Mouse (Mus musculus): ENCODE results near the gene Fiz1.

Fiz1 gene

DNA sequence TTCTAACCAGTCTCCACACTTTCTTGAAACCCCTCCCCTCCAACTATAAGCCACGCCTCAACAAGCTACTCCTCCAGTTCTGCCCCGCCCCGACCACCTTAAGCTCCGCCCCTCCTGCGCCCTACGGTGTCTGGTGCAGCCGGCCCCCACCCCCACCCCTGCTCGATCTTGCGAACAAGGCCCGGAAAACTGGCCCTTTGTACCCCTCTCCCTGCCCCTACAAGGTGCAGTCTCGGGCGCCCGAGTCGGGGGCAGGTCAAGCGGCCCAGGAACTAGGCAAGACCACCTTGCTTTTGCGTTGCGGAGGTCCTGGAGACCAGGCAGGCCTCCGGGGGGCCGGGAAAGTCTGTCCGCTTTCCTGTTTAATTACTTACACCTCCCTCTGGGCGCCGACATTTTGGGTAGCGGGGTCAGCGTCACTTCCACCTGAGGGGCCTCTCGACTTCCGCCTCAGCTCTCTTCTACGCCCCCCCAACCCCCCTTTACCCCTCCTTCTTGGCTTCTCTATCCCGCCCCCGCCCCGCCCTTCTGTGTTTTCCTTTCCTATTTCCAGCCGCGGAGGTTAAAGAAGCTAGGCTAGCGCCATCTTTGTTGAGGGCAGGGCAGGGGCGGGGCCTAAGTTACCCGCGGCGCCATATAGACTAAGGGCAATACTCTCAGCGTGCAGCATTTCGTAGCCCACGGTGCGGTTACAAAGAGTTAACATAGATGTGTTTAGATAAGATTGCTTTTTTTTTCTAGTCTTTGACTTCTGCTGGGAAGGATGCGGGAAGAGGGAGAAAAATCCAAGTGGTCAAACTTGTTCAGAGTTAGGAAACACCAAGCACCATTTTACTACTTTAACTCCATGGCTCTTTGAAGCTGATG, at the start of gene Fiz1, which contains the start of gene Zfp524:
TSS of gene Fiz1 (minus strand) at position 447 of the 867 bp plus-strand sequence.
TSS of gene Zfp524 (plus strand) at position 165 of the 867 bp plus-strand sequence.
- peak; percentile 95 to 96 for DNase-seq (ENCODE audit: low spot score in 2 of 2)

DNA sequence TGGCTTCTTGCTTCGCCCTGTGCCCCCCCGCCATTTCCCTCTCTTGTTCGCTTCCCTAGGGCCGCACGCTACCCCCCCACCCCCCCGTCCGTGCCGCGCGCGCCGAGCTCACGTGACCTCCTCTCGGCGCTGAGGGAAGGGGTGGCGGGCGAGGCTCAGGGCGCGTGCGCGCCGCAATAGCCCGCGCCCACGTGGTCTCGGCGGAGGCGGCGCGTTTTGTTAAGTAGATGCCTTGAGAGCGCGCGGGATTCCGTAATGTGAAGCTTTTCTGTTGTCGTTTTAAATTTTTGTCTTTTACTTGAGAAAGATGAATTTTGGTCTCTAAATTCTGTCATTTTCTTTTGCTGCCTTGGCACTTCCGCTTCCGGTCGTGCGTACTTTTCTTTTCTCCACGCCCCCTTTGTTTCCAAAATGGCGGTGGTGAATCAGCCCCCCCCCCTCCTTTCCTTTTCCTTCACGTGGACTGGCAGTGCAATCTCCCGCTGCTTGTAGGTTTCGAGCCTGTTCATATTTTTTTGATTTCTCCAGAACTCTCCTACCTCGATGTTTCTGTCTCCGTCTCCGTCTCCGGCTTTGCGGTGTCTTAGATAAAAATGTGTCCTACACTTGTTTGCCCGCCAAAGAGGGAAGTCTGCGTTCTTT, 48.0 kb upstream of the Fiz1 start:
- peak; percentile 73 to 79 for DNase-seq (ENCODE audit: low spot score in 2 of 2)

DNA sequence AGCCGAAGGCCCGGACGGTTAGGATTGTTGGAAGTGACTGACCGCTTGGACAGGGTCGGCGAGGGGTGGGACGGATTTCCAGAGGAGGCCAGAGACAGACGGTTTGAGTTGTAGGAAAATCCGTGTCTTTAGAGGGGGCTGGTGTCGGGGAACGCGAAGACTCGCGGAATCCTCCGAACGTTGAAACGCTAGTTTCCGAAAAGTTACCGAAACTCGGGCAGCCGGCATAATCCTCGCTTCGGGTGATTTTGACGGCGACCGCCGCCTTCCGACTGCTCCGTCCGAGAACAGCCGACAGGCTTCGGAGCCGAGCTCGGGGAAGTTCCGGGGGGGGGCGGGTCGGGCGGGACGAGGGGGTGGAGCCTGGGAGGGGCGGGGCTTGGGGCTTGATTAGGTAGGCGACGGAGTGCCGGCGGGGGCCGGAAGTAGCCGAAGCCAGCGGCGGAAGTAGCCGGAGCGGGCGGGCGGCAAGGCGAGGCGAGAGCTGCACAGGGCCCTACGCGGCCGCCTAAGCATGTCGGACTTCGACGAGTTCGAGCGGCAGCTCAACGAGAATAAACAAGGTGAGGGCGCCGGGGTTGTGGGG, 47.4 kb upstream of the Fiz1 start, which contains the start of gene U2af2:
TSS of gene U2af2 (plus strand) at position 370 of the 586 bp plus-strand sequence.
- DNase-seq (ENCODE audit: low spot score in 2 of 2): peak; percentile 92 to 95

DNA sequence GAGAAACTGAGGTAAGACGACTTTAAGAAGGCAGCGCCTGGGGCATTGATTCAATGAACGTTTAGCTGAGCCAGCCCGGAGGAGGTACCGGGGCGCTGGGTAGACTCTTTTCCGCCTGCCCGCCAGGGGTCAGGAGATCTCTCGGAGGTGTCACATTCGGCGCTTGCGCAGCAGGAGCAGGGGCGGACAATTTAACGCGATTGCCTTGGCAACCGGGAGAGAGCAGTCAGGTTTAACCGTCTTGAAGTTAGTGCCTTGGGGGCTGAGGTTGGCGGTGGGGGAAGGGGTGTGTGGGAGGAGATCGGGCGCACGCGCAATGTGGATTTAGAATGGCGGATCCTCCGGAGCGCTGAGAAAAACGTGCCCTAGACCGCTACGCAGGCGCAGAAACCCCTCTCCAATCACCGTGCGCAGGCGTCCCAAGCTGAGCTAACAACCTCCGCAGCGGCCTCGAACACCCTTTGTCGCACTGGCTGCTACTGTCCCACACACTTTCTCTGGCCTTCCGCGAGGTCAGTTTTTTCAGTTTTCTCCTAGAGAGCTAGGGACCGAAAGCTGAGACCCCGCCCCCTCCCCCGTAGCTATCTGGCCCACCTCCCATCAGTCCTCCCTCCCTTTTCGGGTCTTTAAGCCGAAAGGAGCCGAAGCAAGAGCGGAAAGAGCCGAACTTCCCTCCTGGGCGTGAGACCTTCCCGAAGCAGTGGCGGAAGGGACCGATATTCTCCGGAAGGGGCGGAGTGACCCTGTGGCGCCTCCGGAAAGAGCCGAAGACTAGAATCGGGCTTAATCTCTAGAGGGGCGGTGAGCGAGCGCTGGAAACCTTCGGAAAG, 46.7 kb upstream of the Fiz1 start:
- peak; percentile 98 for DNase-seq (ENCODE audit: low spot score in 2 of 2)

DNA sequence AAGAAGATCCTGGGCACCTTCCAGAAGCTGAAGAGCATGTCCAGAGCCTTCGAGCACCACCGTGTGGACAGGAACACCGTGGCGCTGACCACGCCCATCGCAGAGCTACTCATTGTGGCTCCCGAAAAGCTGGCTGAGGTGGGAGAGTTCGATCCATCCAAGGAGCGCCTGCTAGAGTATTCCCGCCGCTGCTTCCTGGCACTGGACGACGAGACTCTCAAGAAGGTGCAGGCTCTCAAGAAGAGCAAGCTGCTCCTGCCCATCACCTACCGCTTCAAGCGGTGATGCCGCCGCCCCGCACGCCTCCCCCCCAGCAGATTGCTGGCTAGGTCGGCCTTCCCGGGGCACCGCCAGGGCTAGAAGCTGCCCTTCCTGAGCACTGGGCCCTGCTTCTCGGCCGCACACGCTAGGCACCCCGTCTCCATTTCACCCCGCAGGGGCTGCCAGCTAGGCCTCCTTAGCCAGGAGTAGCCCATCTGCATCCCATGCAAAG, 45.8 kb upstream of the Fiz1 start:
- DNase-seq (ENCODE audit: low spot score in 2 of 2): peak; percentile 64 to 65

DNA sequence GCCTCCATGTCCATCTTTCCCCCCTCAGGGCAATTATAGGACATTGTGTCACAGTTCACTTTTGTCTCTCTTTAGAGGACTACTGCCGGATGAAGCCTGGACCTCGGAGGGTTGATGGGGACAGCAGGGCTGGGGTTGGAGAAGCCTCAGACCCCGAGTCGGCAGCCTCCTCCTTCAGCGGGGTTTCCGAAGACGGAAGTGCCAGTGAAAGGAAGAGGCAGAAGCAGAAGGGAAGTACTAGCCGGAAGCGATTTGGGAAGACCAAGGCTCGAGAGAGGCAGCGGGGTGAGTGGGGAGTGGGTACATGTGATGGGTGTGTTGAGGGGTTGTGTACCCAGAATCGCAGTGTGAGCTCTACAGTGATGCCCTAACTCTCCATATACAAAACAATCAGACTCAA, 44.9 kb upstream of the Fiz1 start:
- DNase-seq (ENCODE audit: low spot score in 2 of 2): no peak

DNA sequence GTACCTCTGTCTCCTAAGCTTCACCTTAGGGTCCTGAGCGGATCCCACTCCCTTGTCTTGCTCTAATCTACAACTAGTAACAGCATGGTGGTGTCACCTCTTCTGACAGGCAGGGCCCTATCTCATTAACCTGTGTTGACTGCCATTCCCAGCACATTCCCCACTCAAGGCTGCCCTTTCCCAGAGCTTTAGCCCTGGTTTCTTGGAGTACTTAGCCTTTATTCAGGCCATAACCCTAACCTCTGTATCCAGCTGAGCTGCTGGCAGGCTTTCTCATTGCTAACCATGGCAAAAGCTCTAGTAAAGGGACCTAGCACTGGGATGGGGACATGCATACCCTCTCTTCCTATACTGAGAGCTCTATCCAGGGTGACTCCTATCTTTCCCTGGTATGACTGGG, 44.1 kb upstream of the Fiz1 start:
- DNase-seq (ENCODE audit: low spot score in 2 of 2): no peak

DNA sequence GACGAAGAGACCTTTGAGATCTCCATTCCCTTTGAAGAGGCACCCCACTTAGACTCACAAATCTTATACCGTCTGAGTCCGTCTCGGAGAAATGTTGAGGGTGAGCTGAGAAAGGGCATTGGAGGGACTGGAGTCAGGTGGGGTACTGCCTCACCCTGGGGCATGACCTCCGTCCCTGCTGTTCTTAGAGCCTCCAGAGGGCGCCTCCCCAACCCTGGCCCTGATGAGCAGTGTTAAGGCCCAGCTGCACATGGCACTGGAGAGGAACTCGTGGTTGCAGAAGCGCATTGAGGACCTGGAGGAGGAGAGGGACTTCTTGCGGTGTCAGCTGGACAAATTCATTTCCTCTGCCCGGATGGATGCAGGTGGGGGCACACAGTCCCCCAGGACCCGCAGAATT, 43.3 kb upstream of the Fiz1 start:
- peak in 1 of 2 experiments; percentile 29 for DNase-seq (ENCODE audit: low spot score in 2 of 2)

DNA sequence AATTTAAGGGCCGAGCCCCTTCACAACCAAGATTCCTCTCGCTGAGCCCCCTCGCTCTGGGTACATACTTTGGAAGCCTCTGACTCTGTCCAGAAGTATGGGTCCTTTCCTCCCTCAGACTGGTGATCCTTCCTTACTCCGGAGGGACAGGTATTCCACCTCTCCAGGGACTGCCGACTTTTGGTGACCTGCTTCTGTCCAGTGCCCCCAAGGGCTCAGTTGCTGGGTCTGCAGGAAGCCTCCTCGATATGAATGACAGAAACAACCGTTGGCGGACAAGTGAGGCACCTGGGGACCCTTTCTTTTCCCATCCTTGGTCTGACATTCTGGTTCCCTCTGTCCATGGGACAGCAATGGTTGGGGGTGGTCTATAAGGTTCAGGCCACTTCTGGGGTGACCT, 42.9 kb upstream of the Fiz1 start:
- DNase-seq (ENCODE audit: low spot score in 2 of 2): no peak

DNA sequence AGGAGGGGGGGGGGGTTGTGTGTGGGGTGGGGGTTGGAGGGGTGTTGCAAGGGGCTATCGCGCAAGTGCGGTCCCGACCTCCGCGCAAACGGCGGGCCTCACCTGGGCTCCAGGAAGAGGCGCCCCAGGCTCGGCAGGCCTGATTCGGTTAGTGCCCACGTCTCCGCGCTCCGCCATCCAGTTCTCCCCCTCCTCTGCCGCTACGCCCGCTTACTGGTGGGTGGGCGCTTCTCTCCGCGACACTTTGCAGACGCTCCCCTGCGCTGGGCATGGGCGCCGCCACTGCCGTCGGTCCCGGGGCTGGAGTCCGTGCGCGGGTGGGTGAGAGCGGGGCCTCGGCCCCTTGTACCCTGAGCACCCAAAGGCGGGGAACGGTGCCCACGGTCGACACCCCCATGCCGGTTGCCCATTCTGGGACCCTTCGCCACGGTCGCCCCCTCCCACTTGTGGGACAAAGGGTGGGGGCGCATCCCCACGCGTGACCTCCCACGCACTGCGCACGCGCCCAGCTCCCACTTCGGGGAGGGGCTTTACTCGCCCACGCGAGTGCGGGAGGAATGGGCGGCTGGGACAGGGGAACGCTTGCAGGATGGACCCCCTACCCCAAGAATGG, 42.3 kb upstream of the Fiz1 start:
- no peak for DNase-seq (ENCODE audit: low spot score in 2 of 2)

DNA sequence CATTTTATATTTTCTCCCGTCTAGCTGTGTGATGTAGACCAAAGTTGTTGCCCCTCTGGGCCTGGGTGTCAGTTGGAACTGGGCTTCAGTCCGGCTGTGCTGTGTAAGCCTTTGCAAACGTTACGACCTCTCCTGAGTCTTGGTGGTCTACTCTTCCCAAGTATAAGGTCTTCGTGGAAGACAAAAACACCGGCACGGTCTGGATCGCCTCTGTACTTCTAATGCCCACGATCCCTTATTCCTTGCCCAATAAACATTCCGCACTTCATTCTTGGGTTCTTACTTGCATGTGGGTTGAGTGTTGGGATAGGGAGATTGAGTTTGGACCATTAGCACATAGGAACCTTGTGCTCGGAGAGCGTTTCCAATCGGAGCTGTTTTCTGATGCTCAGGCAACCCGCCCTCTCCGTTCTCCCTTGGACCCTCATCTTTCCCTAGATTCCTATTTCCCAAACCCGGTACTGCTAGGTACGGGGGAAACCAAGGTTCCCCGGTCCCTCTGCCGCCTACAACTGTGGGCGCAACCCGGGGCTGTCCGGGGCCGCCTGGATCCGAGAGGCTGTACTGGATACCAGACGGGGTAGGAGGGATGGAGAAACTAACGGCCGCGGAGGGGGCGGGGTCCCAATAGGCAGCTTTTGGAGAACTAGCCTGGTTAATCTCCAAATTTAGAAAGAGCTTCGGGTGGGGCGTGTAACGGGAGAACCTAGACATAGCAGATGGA, 39.1 kb upstream of the Fiz1 start:
- DNase-seq (ENCODE audit: low spot score in 2 of 2): no peak

DNA sequence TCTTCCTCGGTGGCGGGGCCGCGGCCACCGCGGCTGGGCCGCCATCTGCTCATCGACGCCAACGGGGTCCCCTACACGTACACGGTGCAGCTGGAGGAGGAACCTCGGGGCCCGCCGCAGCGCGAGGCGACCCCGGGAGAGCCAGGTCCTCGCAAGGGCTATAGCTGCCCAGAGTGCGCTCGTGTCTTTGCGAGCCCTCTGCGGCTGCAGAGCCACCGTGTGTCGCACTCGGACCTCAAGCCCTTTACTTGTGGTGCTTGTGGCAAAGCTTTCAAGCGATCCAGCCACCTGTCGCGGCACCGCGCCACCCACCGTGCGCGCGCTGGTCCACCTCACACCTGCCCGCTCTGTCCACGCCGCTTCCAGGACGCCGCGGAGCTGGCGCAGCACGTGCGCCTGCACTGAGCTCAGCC, 38.4 kb upstream of the Fiz1 start:
- DNase-seq (ENCODE audit: low spot score in 2 of 2): no peak

DNA sequence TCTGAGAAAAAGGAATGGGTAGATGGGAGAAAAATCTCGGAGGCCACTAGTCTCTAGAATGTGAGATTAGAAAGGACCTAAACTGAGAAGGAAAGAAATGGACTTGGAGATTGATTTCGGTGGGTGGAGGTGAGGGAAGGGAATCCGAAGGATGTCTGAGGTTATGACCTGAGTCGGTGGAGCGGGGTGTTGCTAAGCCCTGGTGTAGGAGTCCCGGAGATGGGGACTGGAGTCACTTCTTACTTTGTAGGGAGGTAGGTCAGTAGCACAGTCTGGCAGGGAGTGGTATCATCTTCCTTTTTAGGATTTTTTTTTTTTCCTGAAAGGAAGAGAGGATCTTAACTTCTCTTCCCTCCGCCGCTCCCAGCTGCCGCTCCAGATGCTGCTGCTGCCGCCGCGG, 37.9 kb upstream of the Fiz1 start:
- no peak for DNase-seq (ENCODE audit: low spot score in 2 of 2)

DNA sequence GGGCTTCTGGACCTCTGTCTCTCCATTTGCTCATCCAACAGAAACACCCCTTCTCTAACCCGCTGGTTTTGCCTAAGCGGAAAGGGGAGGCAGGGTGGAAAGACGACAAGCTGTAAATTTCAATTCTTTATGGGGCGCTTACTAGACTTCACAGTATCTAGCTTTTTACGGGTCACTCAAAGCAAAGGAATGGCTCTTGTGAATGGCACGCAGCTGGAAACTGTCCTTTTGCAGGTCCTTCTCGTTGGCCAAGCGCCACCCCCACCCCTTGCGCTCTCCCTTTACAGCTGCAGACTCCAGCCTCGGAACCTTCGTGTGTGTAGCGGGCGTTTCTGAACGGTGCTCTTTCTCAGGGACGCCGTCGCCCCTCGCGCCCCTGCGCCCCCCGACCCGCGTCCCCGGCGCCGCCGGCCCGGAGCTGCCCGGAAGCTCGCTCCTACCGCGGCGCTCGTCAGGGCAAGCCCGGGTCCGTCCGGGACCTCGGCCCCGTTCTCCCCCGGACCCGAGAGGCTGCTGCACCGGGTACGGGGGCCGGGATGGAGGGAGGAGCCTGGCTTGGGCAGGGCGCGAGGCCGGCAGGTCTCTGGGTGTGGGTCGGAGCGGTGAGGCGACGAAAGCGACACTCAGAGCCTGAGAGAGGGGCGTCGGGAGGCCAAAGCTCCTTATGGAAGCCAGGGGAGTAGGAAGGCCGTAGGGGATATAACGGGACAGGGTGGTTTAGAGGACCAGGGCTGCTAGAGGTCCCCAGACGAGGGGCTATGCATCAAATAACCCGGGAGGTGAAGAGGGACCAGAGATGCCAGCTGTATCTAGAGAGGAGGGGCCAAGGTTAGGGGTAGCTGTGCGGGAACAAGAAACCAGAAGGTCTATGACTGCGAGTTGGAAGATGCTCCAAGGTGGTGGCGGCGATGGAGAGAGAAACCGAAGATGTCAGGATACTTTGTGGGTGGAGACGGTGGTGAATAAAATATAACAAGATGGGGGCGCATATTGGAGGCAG, 37.0 kb upstream of the Fiz1 start, which contains the start of gene Zfp580:
TSS of gene Zfp580 (plus strand) at position 346 of the 1,000 bp plus-strand sequence.
- peak; percentile 44 to 66 for DNase-seq (ENCODE audit: low spot score in 2 of 2)

DNA sequence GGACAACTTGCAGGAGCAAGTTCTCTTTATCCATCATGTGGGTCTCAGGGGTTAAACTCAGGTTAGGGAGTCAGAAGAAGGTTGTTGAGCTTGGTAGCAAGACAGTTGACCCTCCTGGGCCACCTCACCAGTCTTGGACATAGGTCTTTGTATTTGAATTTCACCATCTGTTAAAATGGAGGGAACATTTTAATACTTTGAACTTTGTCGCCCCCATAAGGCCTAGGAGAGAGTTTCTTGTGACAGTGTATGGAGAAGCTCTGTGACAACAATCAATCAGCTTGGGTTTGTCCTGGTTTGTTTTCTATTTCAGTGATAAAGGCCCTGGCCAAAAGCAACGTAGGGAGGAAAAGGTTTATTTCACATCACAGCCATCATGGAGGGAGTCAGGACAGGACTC, 32.8 kb upstream of the Fiz1 start:
- DNase-seq (ENCODE audit: low spot score in 2 of 2): peak; percentile 31 to 49

DNA sequence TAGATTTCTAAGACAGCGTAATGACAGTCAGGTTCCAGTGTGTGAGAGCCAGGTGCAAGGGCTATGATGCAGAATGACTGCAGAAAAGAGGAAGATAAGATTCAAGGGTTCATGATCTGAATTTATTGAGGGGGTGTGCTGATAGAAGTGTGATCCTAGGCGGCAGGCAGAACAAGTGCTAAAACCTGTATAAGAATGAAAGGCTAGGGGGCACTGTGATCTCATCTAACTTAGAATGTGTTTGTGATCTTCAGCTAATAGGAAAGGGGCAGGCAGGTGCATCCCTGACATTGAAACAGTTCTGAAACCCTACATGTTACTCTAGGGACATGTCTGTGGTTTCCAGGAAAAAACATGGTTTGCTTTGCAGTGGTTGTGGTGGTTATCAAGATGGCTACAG, 31.6 kb upstream of the Fiz1 start:
- no peak for DNase-seq (ENCODE audit: low spot score in 2 of 2)

DNA sequence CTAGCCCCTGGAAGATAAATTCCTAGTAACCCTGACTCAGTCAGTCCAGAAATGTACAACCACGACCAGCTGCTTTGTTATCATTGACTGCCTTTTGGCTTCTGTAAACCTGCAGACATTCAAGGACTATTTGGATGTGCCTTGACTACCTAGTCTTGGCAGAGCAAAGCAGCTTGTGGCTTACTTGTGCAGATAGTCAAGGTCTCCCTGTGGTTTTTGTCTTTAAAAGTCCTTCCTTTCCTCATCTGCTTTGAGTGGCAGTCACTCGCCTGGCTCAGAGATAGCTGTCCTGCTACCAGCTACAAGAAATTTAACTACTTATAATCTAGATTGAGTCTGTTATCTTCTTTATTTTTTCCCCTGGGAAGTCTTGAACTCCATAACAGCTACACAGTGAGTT, 30.5 kb upstream of the Fiz1 start:
- no peak for DNase-seq (ENCODE audit: low spot score in 2 of 2)

DNA sequence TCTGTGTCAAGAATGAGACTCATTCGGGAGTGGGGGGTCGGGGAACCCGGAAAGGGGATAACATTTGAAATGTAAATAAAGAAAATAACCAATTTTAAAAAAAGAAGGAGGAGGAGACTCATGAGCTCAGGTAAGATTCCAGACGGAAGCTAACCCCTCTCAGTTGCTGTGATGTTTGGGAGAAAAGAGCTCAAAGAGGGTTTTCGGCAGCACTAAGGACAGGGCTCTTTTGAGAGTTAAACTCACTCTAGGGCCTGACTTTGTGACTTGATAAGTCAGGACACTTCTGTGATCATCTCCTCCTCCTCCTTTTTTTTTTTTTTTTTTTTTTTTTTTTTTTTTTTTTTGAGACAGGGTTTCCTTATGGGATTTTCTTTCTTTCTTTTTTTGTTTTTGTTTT, 24.4 kb upstream of the Fiz1 start:
- no peak for DNase-seq (ENCODE audit: low spot score in 2 of 2)

DNA sequence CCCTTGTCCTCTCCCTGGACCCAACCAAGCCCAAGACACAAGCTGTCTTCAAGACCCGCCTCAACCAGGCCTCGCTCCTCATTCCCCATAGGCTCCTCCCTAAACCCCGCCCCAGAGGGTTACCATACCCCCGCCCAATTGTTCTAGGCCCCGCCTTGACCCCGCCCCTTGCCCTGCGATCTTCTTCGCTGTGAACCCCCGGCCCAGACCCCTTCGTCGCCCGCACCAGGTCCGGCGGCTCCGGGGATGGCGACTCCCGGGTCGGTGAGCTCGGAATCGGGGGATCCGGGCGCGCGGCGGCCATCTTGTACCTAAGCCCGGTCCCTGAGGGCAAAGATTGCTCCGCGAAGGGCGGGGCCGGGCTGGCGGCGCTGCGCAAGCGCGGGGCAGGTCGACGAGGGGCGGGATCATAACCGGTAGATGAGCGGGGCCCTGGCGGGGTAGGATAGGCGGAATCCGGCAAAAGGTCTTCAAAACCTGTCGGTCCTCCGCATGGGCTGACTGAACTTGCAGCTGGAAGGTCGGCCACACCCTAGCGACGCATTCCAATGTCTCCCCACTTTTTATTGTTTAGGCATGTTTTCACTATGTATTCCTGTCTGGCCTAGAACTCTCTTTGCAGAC, 23.7 kb upstream of the Fiz1 start, which contains the start of gene Zfp784:
TSS of gene Zfp784 (minus strand) at position 338 of the 624 bp plus-strand sequence.
- DNase-seq (ENCODE audit: low spot score in 2 of 2): peak; percentile 91 to 94

Data from natural killer cell, adult 2 months (primary cell).